Mouse (Mus musculus): ENCODE data around the gene Ntm. TPM values are rescaled to one million over a fixed set of nuclear protein-coding genes. Genes with fewer than 3 reads are reported as not detected.

Gene Ntm
- polyA plus RNA-seq, 1 experiment from 2014 or later, result 39.7 TPM

DNA sequence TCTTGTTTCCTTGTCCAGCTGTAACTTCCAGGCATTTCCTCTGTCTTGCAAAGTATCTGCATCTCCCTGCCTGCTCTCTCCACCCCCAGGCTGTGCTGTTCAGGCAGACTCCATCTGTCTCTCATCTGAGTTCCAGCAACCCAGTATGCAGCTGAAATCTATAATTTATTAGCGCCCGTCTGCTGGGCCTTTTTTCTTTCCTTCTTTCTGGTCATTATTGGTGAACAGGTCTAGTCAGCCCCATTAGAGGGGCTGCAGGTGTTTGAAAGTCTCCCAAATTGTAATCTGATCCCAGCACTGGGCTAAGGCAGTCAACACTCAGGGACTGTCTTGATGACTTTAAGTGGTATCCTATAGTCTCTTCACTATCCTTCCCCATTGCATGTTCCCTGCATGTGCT is 352.1 kb downstream of the Ntm start:
- ATAC-seq (replicated peaks; ENCODE audit: insufficient number of reproducible peaks, low FRiP score, low TSS enrichment), result no peak
- no peaks in the 10 kb centered on the region for H3K9me3 ChIP-seq (replicated peaks; ENCODE audit: control insufficient read depth, low read length)
- H3K27ac ChIP-seq (ENCODE audit: low read depth, low read length), result no peak overlapping the region
- H3K27me3 ChIP-seq (ENCODE audit: control insufficient read depth, insufficient read depth, low read length), result no peaks in the 10 kb centered on the region
- H3K4me3 ChIP-seq (ENCODE audit: low read depth, low read length), result no peak overlapping the region
- WGBS (ENCODE audit: insufficient replicate concordance), result 68% methylated on average over 2 of the region's 2 CpGs
- H3K4me2 ChIP-seq, result no peak overlapping the region
- H3K36me3 ChIP-seq (ENCODE audit: control insufficient read depth, insufficient read depth, low read length), result no peaks in the 10 kb centered on the region
- 0 out of 2 replicates have a peak, but pooled peaks cover 2% of the 10 kb centered on the region for H3K4me1 ChIP-seq (ENCODE audit: control insufficient read depth, insufficient read depth, low read length)
- no peak overlapping the region for H3K9ac ChIP-seq (ENCODE audit: low read depth, low read length)

DNA sequence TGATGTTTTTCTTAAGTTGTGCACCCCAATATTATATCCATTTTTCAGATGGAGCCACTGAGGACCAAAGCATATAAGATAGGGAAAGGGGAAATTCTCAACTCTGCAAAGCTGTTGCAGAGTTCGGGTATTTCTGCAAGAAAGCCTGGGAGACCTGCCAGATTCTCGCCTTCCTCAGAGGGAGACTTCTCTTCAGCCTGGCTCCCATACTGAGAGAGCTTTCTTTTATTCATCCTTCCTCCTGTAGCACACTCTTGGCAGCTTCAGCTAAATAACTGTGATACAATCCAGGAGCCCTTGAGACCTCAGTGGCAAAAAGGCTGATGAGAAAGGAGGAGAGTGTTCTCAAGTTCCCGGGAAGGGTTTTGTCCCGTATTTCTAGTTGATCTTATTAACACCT is 365.3 kb downstream of the Ntm start:
- Histone ChIP-seq H3K27ac (ENCODE audit: low read depth, low read length) (no peak overlapping the region), H3K9ac (ENCODE audit: low read depth, low read length) (no peak overlapping the region), H3K4me3 (ENCODE audit: low read depth, low read length) (no peak overlapping the region), H3K4me2 (no peak overlapping the region), H3K27me3 (ENCODE audit: control insufficient read depth, insufficient read depth, low read length) (no peaks in the 10 kb centered on the region), H3K9me3 (replicated peaks; ENCODE audit: control insufficient read depth, low read length) (no peaks in the 10 kb centered on the region), H3K36me3 (ENCODE audit: control insufficient read depth, insufficient read depth, low read length) (no peaks in the 10 kb centered on the region), H3K4me1 (ENCODE audit: control insufficient read depth, insufficient read depth, low read length) (0 out of 2 replicates have a peak, but pooled peaks cover 5% of the 10 kb centered on the region)
- 30% methylated on average over 4 of the region's 4 CpGs for WGBS (ENCODE audit: insufficient replicate concordance)
- ATAC-seq (replicated peaks; ENCODE audit: insufficient number of reproducible peaks, low FRiP score, low TSS enrichment), result no peak

DNA sequence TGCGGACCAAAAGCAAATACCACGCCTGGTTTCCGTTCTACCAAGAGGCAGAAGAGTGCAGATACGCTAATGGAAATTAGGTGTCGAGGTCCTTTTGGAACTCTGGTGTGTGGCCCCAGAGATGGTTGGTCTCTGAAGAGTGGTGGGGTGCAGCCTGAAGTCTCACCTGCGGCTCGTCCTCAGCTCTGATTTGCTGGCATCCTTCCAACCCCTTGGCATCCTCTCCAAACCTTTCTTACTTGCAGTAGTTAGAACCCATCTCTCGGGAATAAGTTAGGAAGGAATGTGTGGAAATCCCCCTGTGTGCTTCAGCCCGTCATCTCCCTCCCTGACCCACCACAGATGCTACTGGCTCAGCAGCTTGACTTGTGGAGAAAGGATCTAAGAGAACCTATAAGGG is 367.6 kb downstream of the Ntm start:
- H3K9me3 ChIP-seq (replicated peaks; ENCODE audit: control insufficient read depth, low read length), result no peaks in the 10 kb centered on the region
- peaks cover 9% of the 10 kb centered on the region; the same call in 1 of the 2 replicates for H3K4me1 ChIP-seq (ENCODE audit: control insufficient read depth, insufficient read depth, low read length)
- 45% methylated on average over 9 of the region's 9 CpGs for WGBS (ENCODE audit: insufficient replicate concordance)
- H3K27ac ChIP-seq (ENCODE audit: low read depth, low read length), result no peak overlapping the region
- ATAC-seq (replicated peaks; ENCODE audit: insufficient number of reproducible peaks, low FRiP score, low TSS enrichment), result no peak
- H3K27me3 ChIP-seq (ENCODE audit: control insufficient read depth, insufficient read depth, low read length), result no peaks in the 10 kb centered on the region
- peak overlapping the region; percentile 42 for H3K4me2 ChIP-seq
- no peak overlapping the region for H3K9ac ChIP-seq (ENCODE audit: low read depth, low read length)
- H3K4me3 ChIP-seq (ENCODE audit: low read depth, low read length), result no peak overlapping the region
- no peaks in the 10 kb centered on the region for H3K36me3 ChIP-seq (ENCODE audit: control insufficient read depth, insufficient read depth, low read length)

DNA sequence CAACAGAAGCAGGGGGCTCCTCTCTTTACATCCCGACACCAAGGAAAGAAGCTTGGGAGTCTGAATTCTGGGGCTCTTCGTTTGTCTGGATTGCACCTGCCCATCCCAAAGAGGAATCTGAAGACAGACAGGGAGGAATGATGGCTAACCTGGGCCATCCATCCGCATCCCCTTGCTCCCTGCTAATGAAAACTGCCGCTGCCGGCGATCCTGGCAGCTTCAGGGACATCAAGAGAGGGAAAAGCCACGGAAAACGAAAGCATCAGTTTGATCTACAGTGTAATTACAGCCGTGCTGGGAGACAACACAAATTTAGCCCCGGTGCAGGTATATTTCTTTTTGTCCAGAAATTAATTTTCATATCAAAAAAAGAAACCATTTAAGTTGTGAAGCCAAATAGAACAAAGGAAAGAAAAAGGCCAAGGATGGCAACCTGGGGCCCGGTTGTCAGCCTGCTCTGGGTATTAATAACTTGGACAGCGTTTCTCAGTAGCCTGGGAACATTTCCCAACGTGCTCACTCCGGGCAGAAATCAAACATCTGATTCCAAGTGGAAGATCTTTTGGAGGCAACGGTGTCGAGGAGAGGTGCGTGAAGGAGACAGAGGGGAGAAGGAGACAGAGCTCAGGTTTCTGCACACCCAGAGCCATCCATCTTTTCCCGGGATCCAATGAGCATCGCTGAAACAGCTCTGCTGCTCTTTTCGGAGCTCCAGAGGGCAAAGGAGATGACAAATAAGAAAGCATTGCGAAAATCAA is 368.2 kb downstream of the Ntm start:
- Histone ChIP-seq H3K9me3 (replicated peaks; ENCODE audit: control insufficient read depth, low read length) (no peaks in the 10 kb centered on the region), H3K4me3 (ENCODE audit: low read depth, low read length) (no peak overlapping the region), H3K4me1 (ENCODE audit: control insufficient read depth, insufficient read depth, low read length) (peaks cover 9% of the 10 kb centered on the region; the same call in 1 of the 2 replicates), H3K4me2 (peak overlapping the region; percentile 42), H3K36me3 (ENCODE audit: control insufficient read depth, insufficient read depth, low read length) (no peaks in the 10 kb centered on the region), H3K9ac (ENCODE audit: low read depth, low read length) (no peak overlapping the region), H3K27me3 (ENCODE audit: control insufficient read depth, insufficient read depth, low read length) (no peaks in the 10 kb centered on the region), H3K27ac (ENCODE audit: low read depth, low read length) (no peak overlapping the region)
- no peak for ATAC-seq (replicated peaks; ENCODE audit: insufficient number of reproducible peaks, low FRiP score, low TSS enrichment)
- WGBS (ENCODE audit: insufficient replicate concordance), result 58% methylated on average over 21 of the region's 21 CpGs

DNA sequence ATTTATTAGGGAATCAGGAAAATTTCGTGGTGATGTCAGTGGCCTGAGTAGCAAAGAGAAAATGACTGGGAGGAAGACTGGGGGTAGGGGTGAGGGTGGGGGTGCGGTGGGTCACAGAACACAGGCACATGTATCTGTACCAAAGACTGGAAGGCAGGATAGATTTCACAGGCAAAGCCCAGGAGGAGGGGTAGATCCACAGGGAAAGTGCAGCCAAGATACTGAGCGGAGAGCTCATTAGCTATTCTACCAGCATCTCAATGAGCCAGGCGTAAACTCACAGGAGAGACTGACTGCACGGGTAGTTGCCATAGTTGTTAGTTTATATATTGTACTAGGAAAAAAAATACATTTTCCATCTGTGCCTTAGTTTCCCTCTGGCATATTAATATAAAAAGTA is 375.6 kb downstream of the Ntm start:
- no peak for ATAC-seq (replicated peaks; ENCODE audit: insufficient number of reproducible peaks, low FRiP score, low TSS enrichment)
- no peaks in the 10 kb centered on the region for H3K9me3 ChIP-seq (replicated peaks; ENCODE audit: control insufficient read depth, low read length)
- H3K27me3 ChIP-seq (ENCODE audit: control insufficient read depth, insufficient read depth, low read length), result no peaks in the 10 kb centered on the region
- H3K36me3 ChIP-seq (ENCODE audit: control insufficient read depth, insufficient read depth, low read length), result no peaks in the 10 kb centered on the region
- H3K27ac ChIP-seq (ENCODE audit: low read depth, low read length), result no peak overlapping the region
- WGBS (ENCODE audit: insufficient replicate concordance), result 67% methylated on average over 5 of the region's 5 CpGs
- H3K4me3 ChIP-seq (ENCODE audit: low read depth, low read length), result no peak overlapping the region
- H3K9ac ChIP-seq (ENCODE audit: low read depth, low read length), result no peak overlapping the region
- no peak overlapping the region for H3K4me2 ChIP-seq
- H3K4me1 ChIP-seq (ENCODE audit: control insufficient read depth, insufficient read depth, low read length), result peaks cover 4% of the 10 kb centered on the region; the same call in 1 of the 2 replicates

DNA sequence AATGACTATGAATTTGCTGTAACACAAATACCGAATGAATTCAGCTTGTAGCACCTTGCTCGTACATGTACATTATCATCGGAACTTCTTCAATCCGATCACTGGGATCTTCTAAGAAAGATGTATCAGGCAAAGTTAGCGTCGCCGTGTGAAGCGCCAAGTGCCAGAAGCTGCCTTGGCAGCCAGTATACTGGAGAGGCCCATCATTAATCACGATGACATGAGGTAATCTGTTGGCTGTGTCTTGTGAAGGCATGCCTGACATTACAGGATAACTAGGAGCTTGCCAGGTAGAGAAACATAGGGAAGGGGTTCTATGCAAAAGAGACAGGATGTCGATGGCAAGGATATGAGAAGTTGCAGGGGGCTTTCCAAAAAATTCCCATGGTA is 376.6 kb downstream of the Ntm start:
- no peaks in the 10 kb centered on the region for H3K27me3 ChIP-seq (ENCODE audit: control insufficient read depth, insufficient read depth, low read length)
- no peak for ATAC-seq (replicated peaks; ENCODE audit: insufficient number of reproducible peaks, low FRiP score, low TSS enrichment)
- no peaks in the 10 kb centered on the region for H3K9me3 ChIP-seq (replicated peaks; ENCODE audit: control insufficient read depth, low read length)
- H3K27ac ChIP-seq (ENCODE audit: low read depth, low read length), result no peak overlapping the region
- no peaks in the 10 kb centered on the region for H3K36me3 ChIP-seq (ENCODE audit: control insufficient read depth, insufficient read depth, low read length)
- 77% methylated on average over 10 of the region's 10 CpGs for WGBS (ENCODE audit: insufficient replicate concordance)
- H3K4me3 ChIP-seq (ENCODE audit: low read depth, low read length), result no peak overlapping the region
- peaks cover 4% of the 10 kb centered on the region; the same call in 1 of the 2 replicates for H3K4me1 ChIP-seq (ENCODE audit: control insufficient read depth, insufficient read depth, low read length)
- H3K9ac ChIP-seq (ENCODE audit: low read depth, low read length), result no peak overlapping the region
- no peak overlapping the region for H3K4me2 ChIP-seq

DNA sequence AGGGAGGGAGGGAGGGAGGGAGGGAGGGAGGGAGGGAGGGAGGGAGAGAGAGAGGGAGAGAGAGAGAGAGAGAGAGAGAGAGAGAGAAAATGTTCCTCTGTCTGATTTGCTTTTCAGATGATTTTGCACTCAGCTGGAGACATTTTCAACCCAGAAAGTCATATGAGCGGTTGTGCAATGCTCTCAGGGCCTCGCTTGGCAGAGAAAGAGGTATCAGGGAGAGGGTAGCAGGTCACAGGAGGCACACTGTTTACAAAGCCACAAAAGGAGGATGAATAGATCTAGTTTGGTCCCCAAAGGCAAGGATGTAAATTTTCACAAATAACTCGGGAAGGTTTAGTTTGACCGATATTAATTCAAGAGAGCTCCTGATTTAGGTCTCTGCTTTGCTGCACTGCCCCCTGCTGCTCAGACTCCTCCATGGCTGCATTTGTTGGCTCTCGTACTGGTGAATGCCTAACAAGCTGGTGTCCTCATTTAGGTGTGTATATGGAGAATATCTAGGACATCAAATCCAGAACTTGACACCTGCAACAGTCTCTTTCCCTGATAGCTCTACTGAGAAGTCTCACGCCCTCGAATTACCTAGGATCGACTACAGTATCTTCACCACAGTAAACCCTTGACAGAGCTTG is 377.1 kb downstream of the Ntm start:
- H3K9me3 ChIP-seq (replicated peaks; ENCODE audit: control insufficient read depth, low read length), result no peaks in the 10 kb centered on the region
- no peak overlapping the region for H3K4me2 ChIP-seq
- H3K27me3 ChIP-seq (ENCODE audit: control insufficient read depth, insufficient read depth, low read length), result no peaks in the 10 kb centered on the region
- no peak for ATAC-seq (replicated peaks; ENCODE audit: insufficient number of reproducible peaks, low FRiP score, low TSS enrichment)
- no peaks in the 10 kb centered on the region for H3K36me3 ChIP-seq (ENCODE audit: control insufficient read depth, insufficient read depth, low read length)
- H3K9ac ChIP-seq (ENCODE audit: low read depth, low read length), result no peak overlapping the region
- no peak overlapping the region for H3K27ac ChIP-seq (ENCODE audit: low read depth, low read length)
- peaks cover 3% of the 10 kb centered on the region; the same call in 1 of the 2 replicates for H3K4me1 ChIP-seq (ENCODE audit: control insufficient read depth, insufficient read depth, low read length)
- H3K4me3 ChIP-seq (ENCODE audit: low read depth, low read length), result no peak overlapping the region
- WGBS (ENCODE audit: insufficient replicate concordance), result 58% methylated on average over 8 of the region's 8 CpGs

DNA sequence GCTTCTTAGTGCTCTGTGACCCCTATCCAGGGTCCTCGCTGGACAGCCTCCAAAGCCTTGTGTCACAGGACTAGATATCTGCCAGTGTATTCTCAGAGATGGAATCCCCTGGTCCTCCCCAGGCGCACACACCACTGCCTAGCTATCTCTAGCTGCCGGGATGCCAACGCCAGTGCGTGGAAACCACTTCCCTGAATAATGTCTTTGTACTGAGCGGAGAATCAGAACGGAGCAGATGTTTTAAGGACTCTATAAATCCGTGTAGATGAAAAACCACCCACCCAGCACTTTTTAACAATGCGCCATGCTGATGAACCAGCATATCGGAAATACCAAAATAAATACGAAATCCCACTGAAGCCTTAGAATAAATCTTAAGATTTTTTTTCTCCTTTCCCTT is 384.7 kb downstream of the Ntm start:
- no peak overlapping the region for H3K9ac ChIP-seq (ENCODE audit: low read depth, low read length)
- no peaks in the 10 kb centered on the region for H3K36me3 ChIP-seq (ENCODE audit: control insufficient read depth, insufficient read depth, low read length)
- H3K9me3 ChIP-seq (replicated peaks; ENCODE audit: control insufficient read depth, low read length), result no peaks in the 10 kb centered on the region
- WGBS (ENCODE audit: insufficient replicate concordance), result 60% methylated on average over 11 of the region's 11 CpGs
- no peak overlapping the region for H3K4me2 ChIP-seq
- no peak overlapping the region for H3K4me3 ChIP-seq (ENCODE audit: low read depth, low read length)
- no peak for ATAC-seq (replicated peaks; ENCODE audit: insufficient number of reproducible peaks, low FRiP score, low TSS enrichment)
- H3K4me1 ChIP-seq (ENCODE audit: control insufficient read depth, insufficient read depth, low read length), result no peaks in the 10 kb centered on the region
- H3K27ac ChIP-seq (ENCODE audit: low read depth, low read length), result no peak overlapping the region
- H3K27me3 ChIP-seq (ENCODE audit: control insufficient read depth, insufficient read depth, low read length), result no peaks in the 10 kb centered on the region
